In genomic region chr3:51788591-51789339, GRCm38 (mm10) we compare ENCODE assay signal across 8 mouse cellular contexts.
DNase-seq lines count a peak whose midpoint lies in the region; ATAC-seq and TF ChIP-seq lines count a peak whose summit lies in the region.

No protein-coding gene starts in this region.

- H3K9me3 ChIP-seq in forebrain, embryonic 15.5 days, result no peaks in the 10 kb centered on the region
- H3K9me3 ChIP-seq in liver, postnatal 0 days (ENCODE audit: low read length), result no peaks in the 10 kb centered on the region

- H3K4me1 ChIP-seq in forebrain, embryonic 15.5 days, result peaks cover 20% of the 10 kb centered on the region
- H3K4me1 ChIP-seq in liver, postnatal 0 days (ENCODE audit: insufficient read depth), result peaks cover 12% of the 10 kb centered on the region

- no peak for TF ChIP-seq CTCF in liver, postnatal 0 days (IDR thresholded peaks at IDR 0.05; ENCODE audit: low read depth)

- H3K27ac ChIP-seq in forebrain, embryonic 15.5 days (replicated peaks), result peak overlapping the region; percentile 81
- H3K27ac ChIP-seq in liver, postnatal 0 days (ENCODE audit: low read depth), result peak overlapping the region; percentile 61

- H3K36me3 ChIP-seq in forebrain, embryonic 15.5 days, result no peaks in the 10 kb centered on the region
- H3K36me3 ChIP-seq in liver, postnatal 0 days (replicated peaks; ENCODE audit: insufficient read depth, low read length), result no peaks in the 10 kb centered on the region

- under 1% methylated on average over 17 of the region's 17 CpGs for WGBS in forebrain, embryonic 15.5 days
- 3% methylated on average over 17 of the region's 17 CpGs for WGBS in liver, postnatal 0 days (ENCODE audit: insufficient replicate concordance)

- TF ChIP-seq EP300 in liver, postnatal 0 days (IDR thresholded peaks at IDR 0.05; ENCODE audit: low read depth), result no peak

- H3K27me3 ChIP-seq in forebrain, embryonic 15.5 days, result no peaks in the 10 kb centered on the region
- no peaks in the 10 kb centered on the region for H3K27me3 ChIP-seq in liver, postnatal 0 days (ENCODE audit: insufficient read depth, low read length)

- H3K4me2 ChIP-seq in forebrain, embryonic 15.5 days (replicated peaks), result peak overlapping the region; percentile 27
- H3K4me2 ChIP-seq in liver, postnatal 0 days (ENCODE audit: low read depth, low read length), result peak overlapping the region; percentile 68

- peak; percentile 85 for ATAC-seq in forebrain, embryonic 15.5 days (replicated peaks)
- peak; percentile 48; the same call in 1 of the 2 replicates for ATAC-seq in liver, postnatal 0 days

- peak overlapping the region; percentile 37 for H3K9ac ChIP-seq in forebrain, embryonic 15.5 days (replicated peaks)
- peak overlapping the region; percentile 48; the same call in 1 of the 2 replicates for H3K9ac ChIP-seq in liver, postnatal 0 days (replicated peaks)

- intact Hi-C loops in heart, postnatal 14 days (cut with DNase I), result no loop called here

- peak; percentile 64 for DNase-seq in 416B (ENCODE audit: low read depth)
- peak; percentile 61 to 68 for DNase-seq in adrenal gland, postnatal 36 days
- DNase-seq in heart, postnatal 14 days, result peak; percentile 54 to 63
- DNase-seq in kidney, postnatal 36 days, result peak; percentile 34 to 68
- peak; percentile 59 for DNase-seq in liver, postnatal 0 days
- peak; percentile 92 for DNase-seq in neural tube, embryonic 10.5 days (ENCODE audit: extremely low spot score, low spot score)
- DNase-seq in testis, postnatal 10 days (ENCODE audit: low spot score), result peak; percentile 83

- H3K4me3 ChIP-seq in forebrain, embryonic 15.5 days, result peak overlapping the region; percentile 24
- H3K4me3 ChIP-seq in liver, postnatal 0 days (ENCODE audit: low read depth, low read length), result peak overlapping the region; percentile 34

Comparison
In these comparisons a context has a peak if more than half of its experiments do, and no peak if none do; other contexts are left out.
1. Peak in every context shown above with its lines: DNase-seq, ATAC-seq, H3K4me3 ChIP-seq and H3K27ac ChIP-seq.